Mouse (Mus musculus) intestine, embryonic 16.5 days (tissue): ENCODE measurements around the gene Gm10722. TPM values are rescaled to one million over a fixed set of nuclear protein-coding genes. Genes with fewer than 3 reads are reported as not detected.
A peak's percentile ranks its signal among the peaks of the same experiment; 100 is the strongest.
"Not testable (repeated sequence)": the region's sequence is repeated elsewhere in the genome, so short reads cannot be mapped to it uniquely, and the experiment has no call there.

Experiments used
- ATAC-seq: fragments of 200-750 bp; cut with Nextera tagmentation; 2 replicates; pipeline ENCODE4 v1.8.0; 2017; ENCODE audit warnings: moderate TSS enrichment, moderate library complexity
- H3K27ac ChIP-seq: fragments of 300-500 bp; sonication (generic); 2 replicates; pipeline ENCODE4 v1.5.1; 2014; ENCODE audit warnings: mild to moderate bottlenecking, low read length
- H3K27me3 ChIP-seq: fragments of 300-500 bp; sonication (generic); replicated peaks from 2 replicates; pipeline ENCODE4 v1.6.1; 2014; ENCODE audit warnings: low read length, control low read depth, mixed read lengths; ENCODE audit not compliant: control insufficient read depth, insufficient read depth
- H3K36me3 ChIP-seq: fragments of 300-500 bp; sonication (generic); 2 replicates; pipeline ENCODE4 v1.6.1; 2014; ENCODE audit warnings: low read length, control low read depth; ENCODE audit not compliant: control insufficient read depth, insufficient read depth
- H3K4me1 ChIP-seq: fragments of 300-500 bp; sonication (generic); 2 replicates; pipeline ENCODE4 v1.6.1; 2014; ENCODE audit warnings: low read length, control low read depth, mixed read lengths; ENCODE audit not compliant: control insufficient read depth, insufficient read depth
- H3K4me2 ChIP-seq: fragments of 300-500 bp; sonication (generic); 2 replicates; pipeline ENCODE4 v1.6.1; 2014; ENCODE audit warnings: low read depth, low read length, control low read depth
- H3K4me3 ChIP-seq: fragments of 300-500 bp; sonication (generic); 2 replicates; pipeline ENCODE4 v1.5.1; 2014; ENCODE audit warnings: mild to moderate bottlenecking, low read length
- H3K9ac ChIP-seq: fragments of 300-500 bp; sonication (generic); 2 replicates; pipeline ENCODE4 v1.6.1; 2014; ENCODE audit warnings: low read depth, low read length
- H3K9me3 ChIP-seq: fragments of 300-500 bp; sonication (generic); 2 replicates; pipeline ENCODE4 v1.6.1; 2016; ENCODE audit warnings: low read length, control low read depth; ENCODE audit not compliant: control insufficient read depth
- WGBS: fragments of 180-500 bp; shearing (Covaris S2); extraction: QIAGEN DNeasy Blood & Tissue Kit; methylation state at CpG from one replicate; pipeline ENCODE4 v1.1.7; 2014; 5-methylcytosine and 5-hydroxymethylcytosine counted together
- polyA plus RNA-seq: library from polyadenylated mRNA; unstranded; fragments of >200 nt; fragmentation: Nextera tagmentation; extraction: Ambion mirVana; gene quantifications from 2 replicates; pipeline ENCODE4 v1.2.1, GENCODE M21; 2015

The Gm10722 gene
- polyA plus RNA-seq, 1 experiment from 2014 or later = not detected

GRCm38 (mm10) chr9:3012733-3013279 lies 12.1 kb downstream of the Gm10722 start, which contains the start of gene Gm10721:
Gene Gm10721 (plus strand): TSS chr9:3013140.
- H3K4me1 ChIP-seq, H3K9ac ChIP-seq, H3K36me3 ChIP-seq, H3K27ac ChIP-seq, H3K4me2 ChIP-seq, H3K4me3 ChIP-seq, H3K9me3 ChIP-seq, H3K27me3 ChIP-seq: not testable (repeated sequence)
- no CpG with 5 or more reads among the region's 11 CpGs for WGBS
- peak; percentile 54 for ATAC-seq

DNA sequence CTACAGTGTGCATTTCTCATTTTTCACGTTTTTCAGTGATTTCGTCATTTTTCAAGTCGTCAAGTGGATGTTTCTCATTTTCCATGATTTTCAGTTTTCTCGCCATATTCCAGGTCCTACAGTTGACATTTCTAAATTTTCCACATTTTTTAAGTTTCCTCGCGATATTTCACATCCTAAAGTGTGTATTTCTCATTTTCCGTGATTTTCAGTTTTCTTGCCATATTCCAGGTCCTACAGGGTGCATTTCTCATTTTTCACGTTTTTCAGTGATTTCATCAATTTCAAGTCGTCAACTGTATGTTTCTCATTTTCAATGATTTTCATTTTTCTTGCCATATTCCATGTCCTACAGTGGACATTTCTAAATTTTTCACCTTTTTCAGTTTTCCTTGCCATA lies 14.6 kb downstream of the Gm10722 start, which contains the start of gene Gm10720:
Gene Gm10720, plus strand, starts transcription at position 301 of the 400 bp plus-strand sequence.
- WGBS = 49% methylated on average over 4 of the region's 9 CpGs
- H3K4me3 ChIP-seq, H3K4me1 ChIP-seq, H3K27ac ChIP-seq, H3K9ac ChIP-seq, H3K36me3 ChIP-seq, ATAC-seq, H3K9me3 ChIP-seq, H3K27me3 ChIP-seq, H3K4me2 ChIP-seq: not testable (repeated sequence)

GRCm38 (mm10) chr9:3015896-3016295 lies 15.2 kb downstream of the Gm10722 start:
- H3K27ac ChIP-seq, H3K4me2 ChIP-seq, H3K9me3 ChIP-seq, H3K36me3 ChIP-seq, H3K9ac ChIP-seq, H3K4me3 ChIP-seq, H3K4me1 ChIP-seq, ATAC-seq, H3K27me3 ChIP-seq: not testable (repeated sequence)
- 69% methylated on average over 4 of the region's 6 CpGs for WGBS

- not testable (repeated sequence) for H3K36me3 ChIP-seq, H3K9me3 ChIP-seq, H3K4me1 ChIP-seq, H3K4me2 ChIP-seq, H3K27ac ChIP-seq, H3K4me3 ChIP-seq, H3K9ac ChIP-seq, ATAC-seq, H3K27me3 ChIP-seq
- WGBS = 100% methylated on average over 1 of the region's 9 CpGs
Measured at GRCm38 (mm10) chr9:3017108-3017507, 16.4 kb downstream of the Gm10722 start, which contains the start of gene Gm10719. Gene Gm10719 (plus strand): TSS chr9:3017408.

DNA sequence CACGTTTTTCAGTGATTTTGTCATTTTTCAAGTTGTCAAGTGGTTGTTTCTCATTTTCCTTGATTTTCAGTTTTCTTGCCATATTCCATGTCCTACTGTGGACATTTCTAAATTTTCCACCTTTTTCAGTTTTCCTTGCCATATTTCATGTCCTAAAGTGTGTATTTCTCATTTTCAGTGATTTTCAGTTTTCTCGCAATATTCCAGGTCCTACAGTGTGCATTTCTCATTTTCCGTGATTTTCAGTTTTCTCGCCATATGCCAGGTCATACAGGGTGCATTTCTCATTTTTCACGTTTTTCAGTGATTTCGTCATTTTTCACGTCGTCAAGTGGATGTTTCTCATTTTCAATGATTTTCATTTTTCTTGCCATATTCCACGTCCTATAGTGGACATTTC lies 18.2 kb downstream of the Gm10722 start:
- H3K4me3 ChIP-seq = not testable (repeated sequence)

GRCm38 (mm10) chr9:3019835-3020727 lies 19.4 kb downstream of the Gm10722 start:
- WGBS = 80% methylated on average over 11 of the region's 19 CpGs
- not testable (repeated sequence) for H3K36me3 ChIP-seq

More for the DNA sequence above, 18.2 kb downstream of the Gm10722 start:
- ATAC-seq, H3K36me3 ChIP-seq, H3K27ac ChIP-seq, H3K9me3 ChIP-seq, H3K4me1 ChIP-seq, H3K4me2 ChIP-seq, H3K9ac ChIP-seq, H3K27me3 ChIP-seq: not testable (repeated sequence)
- WGBS = 64% methylated on average over 9 of the region's 9 CpGs

DNA sequence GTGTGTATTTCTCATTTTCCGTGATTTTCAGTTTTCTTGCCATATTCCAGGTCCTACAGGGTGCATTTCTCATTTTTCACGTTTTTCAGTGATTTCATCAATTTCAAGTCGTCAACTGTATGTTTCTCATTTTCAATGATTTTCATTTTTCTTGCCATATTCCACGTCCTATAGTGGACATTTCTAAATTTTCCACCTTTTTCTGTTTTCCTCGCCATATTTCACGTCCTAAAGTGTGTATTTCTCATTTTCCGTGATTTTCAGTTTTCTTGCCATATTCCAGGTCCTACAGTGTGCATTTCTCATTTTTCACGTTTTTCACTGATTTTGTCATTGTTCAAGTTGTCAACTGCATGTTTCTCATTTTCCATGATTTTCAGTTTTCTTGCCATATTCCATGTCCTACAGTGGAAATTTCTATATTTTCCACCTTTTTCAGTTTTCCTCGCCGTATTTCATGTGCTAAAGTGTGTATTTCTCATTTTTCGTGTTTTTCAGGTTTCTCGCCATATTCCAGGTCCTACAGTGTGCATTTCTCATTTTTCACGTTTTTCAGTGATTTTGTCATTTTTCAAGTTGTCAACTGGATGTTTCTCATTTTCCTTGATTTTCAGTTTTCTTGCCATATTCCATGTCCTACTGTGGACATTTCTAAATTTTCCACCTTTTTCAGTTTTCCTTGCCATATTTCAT lies 21.7 kb downstream of the Gm10722 start:
- not testable (repeated sequence) for H3K9me3 ChIP-seq, H3K9ac ChIP-seq, H3K4me2 ChIP-seq, H3K36me3 ChIP-seq, H3K27ac ChIP-seq, H3K4me3 ChIP-seq, ATAC-seq, H3K4me1 ChIP-seq, H3K27me3 ChIP-seq
- 71% methylated on average over 9 of the region's 13 CpGs for WGBS

More at GRCm38 (mm10) chr9:3019835-3020727, 19.4 kb downstream of the Gm10722 start:
- not testable (repeated sequence) for H3K27ac ChIP-seq, H3K4me1 ChIP-seq, H3K27me3 ChIP-seq, H3K4me3 ChIP-seq, H3K9ac ChIP-seq, H3K4me2 ChIP-seq, H3K9me3 ChIP-seq
- peak; percentile 55; the same call in 1 of the 2 replicates for ATAC-seq

GRCm38 (mm10) chr9:3023312-3023984 lies 22.7 kb downstream of the Gm10722 start, which contains the start of gene Gm10718:
Gene Gm10718 (plus strand): TSS chr9:3023547.
- not testable (repeated sequence) for H3K27me3 ChIP-seq, H3K36me3 ChIP-seq, H3K9me3 ChIP-seq, H3K4me2 ChIP-seq, H3K27ac ChIP-seq, H3K4me1 ChIP-seq, ATAC-seq, H3K9ac ChIP-seq, H3K4me3 ChIP-seq
- 74% methylated on average over 9 of the region's 13 CpGs for WGBS
